Mouse (Mus musculus) hindbrain, embryonic 10.5 days (tissue): ENCODE measurements around the gene Smndc1. TPM values are rescaled to one million over a fixed set of nuclear protein-coding genes. Genes with fewer than 3 reads are reported as not detected.

Experiments
- DNase-seq: peaks from one replicate; pipeline ENCODE4 v3.0.0-alpha.2; 2017; ENCODE audit warnings: low spot score
- H3K27ac ChIP-seq: fragments of 300-500 bp; sonication (generic); 2 replicates; pipeline ENCODE4 v1.5.1; 2016; ENCODE audit warnings: mild to moderate bottlenecking, moderate library complexity
- H3K27me3 ChIP-seq: fragments of 300-500 bp; sonication (generic); 2 replicates; pipeline ENCODE4 v1.6.1; 2016; ENCODE audit warnings: mild to moderate bottlenecking; ENCODE audit not compliant: poor library complexity, insufficient read depth, severe bottlenecking
- H3K36me3 ChIP-seq: fragments of 300-500 bp; sonication (generic); 2 replicates; pipeline ENCODE4 v1.6.1; 2016; ENCODE audit warnings: mild to moderate bottlenecking, moderate library complexity
- H3K4me1 ChIP-seq: fragments of 300-500 bp; sonication (generic); replicated peaks from 2 replicates; pipeline ENCODE4 v1.6.1; 2016; ENCODE audit warnings: mild to moderate bottlenecking
- H3K4me3 ChIP-seq: fragments of 300-500 bp; sonication (generic); 2 replicates; pipeline ENCODE4 v1.5.1; 2016; ENCODE audit warnings: mild to moderate bottlenecking, moderate library complexity
- H3K9me3 ChIP-seq: fragments of 300-500 bp; sonication (generic); 2 replicates; pipeline ENCODE4 v1.6.1; 2016; ENCODE audit warnings: mild to moderate bottlenecking, moderate library complexity
- WGBS: fragments of 180-500 bp; shearing (Covaris S2); methylation state at CpG from one replicate; pipeline ENCODE4 v1.1.7; 2016; 5-methylcytosine and 5-hydroxymethylcytosine counted together
- polyA plus RNA-seq: library from polyadenylated mRNA; unstranded; fragments of >200 nt; fragmentation: Nextera tagmentation; extraction: Ambion mirVana; gene quantifications from 2 replicates; pipeline ENCODE4 v1.2.1, GENCODE M21; 2016

Gene Smndc1
- polyA plus RNA-seq, 1 experiment from 2014 or later: 36.4 TPM

- Histone ChIP-seq H3K27ac (no peak overlapping the region), H3K4me1 (peaks cover 13% of the 10 kb centered on the region; the same call in 1 of the 2 replicates), H3K36me3 (peaks cover 18% of the 10 kb centered on the region), H3K9me3 (no peaks in the 10 kb centered on the region), H3K27me3 (no peaks in the 10 kb centered on the region), H3K4me3 (no peak overlapping the region)
- 83% methylated on average over 7 of the region's 7 CpGs for WGBS
- no peak for DNase-seq
These were observed 23.5 kb downstream of the Smndc1 start for GRCm38 (mm10) chr19:53366881-53367280.

DNA sequence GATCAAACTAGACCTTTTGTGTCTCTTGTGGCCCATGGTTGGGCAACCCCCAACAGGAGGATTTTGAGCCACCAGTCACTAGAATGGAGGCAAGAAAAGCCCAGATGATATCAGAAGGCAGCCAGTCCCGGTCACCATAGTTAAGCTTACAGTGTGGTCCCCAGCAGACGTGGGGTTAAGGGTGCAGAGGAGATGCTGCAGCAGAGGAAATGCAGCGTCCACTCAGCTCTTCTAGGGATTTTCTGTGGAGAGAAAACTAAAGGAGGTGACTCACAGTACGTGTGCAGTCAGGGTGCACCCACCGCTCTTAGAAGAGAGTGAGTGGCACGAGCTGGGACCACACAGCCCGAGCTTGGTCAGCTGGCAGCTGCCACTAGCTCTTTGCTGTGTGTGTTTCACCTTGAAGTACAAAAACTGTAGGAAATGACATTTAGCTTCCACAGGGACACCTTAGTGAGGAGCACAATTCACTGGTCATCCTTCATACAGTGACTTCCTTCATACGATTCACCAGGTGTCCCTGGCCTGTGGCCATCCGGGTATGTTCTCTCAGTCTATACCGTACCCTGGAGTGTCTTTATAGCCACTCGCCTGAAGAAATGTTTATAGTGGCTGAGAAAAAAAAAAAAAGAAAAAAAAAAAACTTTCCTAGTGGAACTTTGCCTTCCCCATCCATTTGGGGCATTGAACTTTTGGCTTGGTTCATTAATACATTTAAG is 24.2 kb downstream of the Smndc1 start:
- peaks cover 11% of the 10 kb centered on the region for H3K36me3 ChIP-seq
- no peaks in the 10 kb centered on the region for H3K9me3 ChIP-seq
- peaks cover 13% of the 10 kb centered on the region; the same call in 1 of the 2 replicates for H3K4me1 ChIP-seq
- 88% methylated on average over 11 of the region's 11 CpGs for WGBS
- no peak overlapping the region for H3K4me3 ChIP-seq
- no peaks in the 10 kb centered on the region for H3K27me3 ChIP-seq
- H3K27ac ChIP-seq: no peak overlapping the region
- DNase-seq: no peak

DNA sequence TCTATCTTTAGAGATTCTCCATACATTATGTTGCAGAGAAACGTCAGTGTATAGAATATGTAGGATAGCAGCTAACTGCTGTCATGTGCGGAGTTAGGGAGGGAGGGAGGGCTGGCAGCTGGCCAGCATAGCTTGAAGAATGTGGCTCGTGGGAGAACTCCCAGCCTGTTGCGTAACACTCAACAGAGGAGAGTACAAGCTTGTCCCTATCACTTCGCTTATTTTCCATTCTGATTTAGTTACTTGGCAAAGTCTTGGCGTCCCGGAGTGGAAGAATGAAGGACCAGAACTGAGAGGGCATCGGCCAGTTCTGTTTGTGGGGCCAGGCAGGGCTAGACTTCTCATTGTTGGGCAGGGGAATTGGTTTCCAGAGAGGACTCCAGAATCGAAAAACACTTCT is 25.4 kb downstream of the Smndc1 start:
- Histone ChIP-seq H3K4me1 (peaks cover 13% of the 10 kb centered on the region; the same call in 1 of the 2 replicates), H3K27me3 (no peaks in the 10 kb centered on the region), H3K27ac (no peak overlapping the region), H3K9me3 (no peaks in the 10 kb centered on the region), H3K36me3 (no peaks in the 10 kb centered on the region; the same call in 1 of the 2 replicates), H3K4me3 (no peak overlapping the region)
- no peak for DNase-seq
- 68% methylated on average over 9 of the region's 9 CpGs for WGBS

DNA sequence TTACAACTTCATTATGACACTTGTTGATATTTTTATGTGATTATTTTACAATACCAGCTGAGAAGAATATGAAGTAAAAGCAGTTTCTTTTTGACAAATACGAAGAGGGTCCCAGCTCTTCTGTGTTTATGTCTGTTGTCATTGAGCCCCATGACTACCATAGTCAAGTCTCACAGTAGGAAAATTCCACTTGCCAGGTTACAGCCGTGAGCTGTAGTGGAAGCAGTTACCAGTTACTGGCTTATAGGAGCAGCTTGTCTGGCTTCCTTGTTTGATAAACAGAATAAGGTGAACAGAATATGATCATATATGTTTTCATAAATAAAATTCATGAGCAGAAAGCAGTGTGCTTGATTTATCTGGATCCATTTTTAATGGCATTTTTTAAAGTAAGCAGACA is 25.8 kb downstream of the Smndc1 start:
- Histone ChIP-seq H3K4me3 (no peak overlapping the region), H3K27me3 (no peaks in the 10 kb centered on the region), H3K4me1 (peaks cover 15% of the 10 kb centered on the region), H3K36me3 (no peaks in the 10 kb centered on the region), H3K27ac (no peak overlapping the region), H3K9me3 (no peaks in the 10 kb centered on the region)
- DNase-seq: no peak
- 87% methylated on average over 2 of the region's 2 CpGs for WGBS

DNA sequence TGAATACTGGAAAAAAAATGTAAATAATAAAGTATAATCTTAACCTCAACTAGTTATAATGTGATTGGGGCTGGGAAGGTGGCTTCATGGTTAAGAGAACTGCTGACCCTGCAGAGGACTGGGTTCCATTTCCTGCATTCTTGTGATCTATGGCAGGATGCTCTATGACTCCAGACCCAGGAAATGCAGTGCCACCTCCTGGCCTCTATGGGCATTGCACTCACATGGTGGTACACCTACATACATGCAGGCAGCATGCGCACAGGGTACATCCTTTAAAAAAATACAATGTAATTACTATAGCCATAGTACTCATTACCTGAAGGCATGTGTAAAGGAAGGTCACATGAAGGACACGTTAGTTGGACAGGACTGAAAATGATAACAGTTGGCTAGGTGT is 27.4 kb downstream of the Smndc1 start:
- Histone ChIP-seq H3K36me3 (no peaks in the 10 kb centered on the region), H3K27ac (no peak overlapping the region), H3K9me3 (no peaks in the 10 kb centered on the region), H3K4me1 (peaks cover 14% of the 10 kb centered on the region), H3K4me3 (no peak overlapping the region), H3K27me3 (no peaks in the 10 kb centered on the region)
- DNase-seq: no peak
- 48% methylated on average over 2 of the region's 2 CpGs for WGBS

- WGBS: 85% methylated on average over 8 of the region's 8 CpGs
- H3K4me1 ChIP-seq: peaks cover 9% of the 10 kb centered on the region
- H3K27ac ChIP-seq: no peak overlapping the region
- no peaks in the 10 kb centered on the region for H3K27me3 ChIP-seq
- H3K4me3 ChIP-seq: no peak overlapping the region
- H3K9me3 ChIP-seq: no peaks in the 10 kb centered on the region
- DNase-seq: no peak
- H3K36me3 ChIP-seq: peaks cover 14% of the 10 kb centered on the region; the same call in 1 of the 2 replicates
These were observed 30.0 kb downstream of the Smndc1 start for GRCm38 (mm10) chr19:53360265-53360958.

GRCm38 (mm10) chr19:53359160-53360033 is 31.0 kb downstream of the Smndc1 start:
- H3K9me3 ChIP-seq: no peaks in the 10 kb centered on the region
- H3K27me3 ChIP-seq: no peaks in the 10 kb centered on the region
- H3K4me3 ChIP-seq: no peak overlapping the region
- H3K27ac ChIP-seq: 0 out of 2 replicates have a peak overlapping the region, but pooled peaks have one; percentile 23
- H3K4me1 ChIP-seq: peaks cover 9% of the 10 kb centered on the region
- no peak for DNase-seq
- H3K36me3 ChIP-seq: peaks cover 14% of the 10 kb centered on the region; the same call in 1 of the 2 replicates
- WGBS: 80% methylated on average over 22 of the region's 22 CpGs

DNA sequence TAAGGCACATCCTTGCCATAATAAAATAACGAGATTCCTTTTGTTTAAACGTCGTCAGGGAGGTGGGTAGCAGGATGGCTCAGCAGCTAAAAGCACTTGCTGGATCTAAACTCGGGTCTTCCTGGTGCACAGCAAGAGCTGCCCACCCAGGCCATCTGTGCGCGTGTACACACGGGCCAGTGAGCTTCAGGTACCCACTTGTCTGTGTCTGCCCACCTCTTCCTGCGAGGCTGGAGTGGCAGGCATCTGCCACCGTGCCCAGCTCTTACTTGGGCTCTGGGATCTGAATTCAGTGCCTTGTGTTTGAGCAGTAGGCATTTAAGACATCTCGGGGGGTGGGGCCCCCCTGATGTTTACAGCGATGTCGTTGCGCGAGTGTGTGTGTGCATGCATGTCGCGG is 35.3 kb downstream of the Smndc1 start:
- no peak for DNase-seq
- 90% methylated on average over 16 of the region's 16 CpGs for WGBS
- H3K27ac ChIP-seq: no peak overlapping the region
- no peaks in the 10 kb centered on the region for H3K9me3 ChIP-seq
- peaks cover 9% of the 10 kb centered on the region for H3K4me1 ChIP-seq
- no peak overlapping the region for H3K4me3 ChIP-seq
- no peaks in the 10 kb centered on the region for H3K27me3 ChIP-seq
- H3K36me3 ChIP-seq: peaks cover 30% of the 10 kb centered on the region

GRCm38 (mm10) chr19:53354271-53355000 is 35.9 kb downstream of the Smndc1 start:
- H3K4me1 ChIP-seq: peaks cover 4% of the 10 kb centered on the region
- H3K9me3 ChIP-seq: no peaks in the 10 kb centered on the region
- H3K4me3 ChIP-seq: no peak overlapping the region
- WGBS: 84% methylated on average over 7 of the region's 7 CpGs
- H3K27ac ChIP-seq: no peak overlapping the region
- DNase-seq: no peak
- peaks cover 36% of the 10 kb centered on the region for H3K36me3 ChIP-seq
- H3K27me3 ChIP-seq: no peaks in the 10 kb centered on the region

DNA sequence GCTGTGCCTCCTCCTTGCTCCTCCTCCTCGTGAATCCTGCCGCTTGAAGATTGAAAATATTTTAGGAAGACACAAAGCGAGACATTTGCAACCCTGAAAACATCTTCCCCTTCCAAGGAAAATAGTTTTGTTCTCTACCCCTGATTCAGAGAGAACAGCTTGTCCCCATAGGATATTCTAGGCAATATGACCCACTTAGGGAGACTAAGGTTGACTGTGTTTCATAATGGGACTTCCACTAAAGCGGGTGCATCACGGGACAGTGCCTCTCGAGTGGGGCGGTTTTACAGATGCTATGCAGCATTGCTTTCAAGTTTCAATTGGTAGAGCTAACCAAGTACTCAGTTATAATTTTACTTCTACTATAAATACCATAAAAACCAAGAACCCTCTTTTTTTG is 36.5 kb downstream of the Smndc1 start:
- H3K27ac ChIP-seq: no peak overlapping the region
- no peaks in the 10 kb centered on the region for H3K9me3 ChIP-seq
- H3K4me3 ChIP-seq: no peak overlapping the region
- H3K4me1 ChIP-seq: no peaks in the 10 kb centered on the region
- 92% methylated on average over 7 of the region's 7 CpGs for WGBS
- H3K36me3 ChIP-seq: peaks cover 36% of the 10 kb centered on the region
- no peak for DNase-seq
- H3K27me3 ChIP-seq: no peaks in the 10 kb centered on the region

GRCm38 (mm10) chr19:53345766-53346165 is 44.6 kb downstream of the Smndc1 start:
- DNase-seq: no peak
- Histone ChIP-seq H3K27ac (0 out of 2 replicates have a peak overlapping the region, but pooled peaks have one; percentile 25), H3K4me1 (peaks cover 26% of the 10 kb centered on the region), H3K36me3 (peaks cover 28% of the 10 kb centered on the region), H3K9me3 (no peaks in the 10 kb centered on the region), H3K4me3 (no peak overlapping the region), H3K27me3 (no peaks in the 10 kb centered on the region)
- 82% methylated on average over 14 of the region's 14 CpGs for WGBS

GRCm38 (mm10) chr19:53344062-53344461 is 46.3 kb downstream of the Smndc1 start:
- no peak overlapping the region for H3K4me3 ChIP-seq
- H3K4me1 ChIP-seq: peaks cover 32% of the 10 kb centered on the region
- H3K9me3 ChIP-seq: no peaks in the 10 kb centered on the region
- no peaks in the 10 kb centered on the region for H3K27me3 ChIP-seq
- H3K27ac ChIP-seq: no peak overlapping the region
- whole genome bisulfite sequencing: 88% methylated on average over 16 of the region's 16 CpGs
- no peak for DNase-seq
- H3K36me3 ChIP-seq: peaks cover 19% of the 10 kb centered on the region
